Mouse (Mus musculus) intestine, embryonic 14.5 days (tissue): Measurements from ENCODE around the gene Hdgf. TPM values are rescaled to one million over a fixed set of nuclear protein-coding genes. Genes with fewer than 3 reads are reported as not detected.
A peak's percentile ranks its signal among the peaks of the same experiment; 100 is the strongest.

ENCODE experiments used
- ATAC-seq: fragments of 200-750 bp; cut with Nextera tagmentation; replicated peaks from 2 replicates; pipeline ENCODE4 v1.8.0; 2017; ENCODE audit warnings: low read depth, moderate number of reproducible peaks, moderate TSS enrichment, moderate library complexity; ENCODE audit not compliant: low FRiP score, low TSS enrichment
- DNase-seq: peaks from one replicate; pipeline ENCODE4 v3.0.0-alpha.2; 2018; ENCODE audit warnings: low spot score
- H3K27ac ChIP-seq: fragments of 300-500 bp; sonication (generic); 2 replicates; pipeline ENCODE4 v1.5.1; 2014; ENCODE audit warnings: low read depth, mild to moderate bottlenecking, control low read depth
- H3K27me3 ChIP-seq: fragments of 300-500 bp; sonication (generic); replicated peaks from 2 replicates; pipeline ENCODE4 v1.6.1; 2014; ENCODE audit warnings: low read length, control low read depth; ENCODE audit not compliant: control insufficient read depth, insufficient read depth
- H3K36me3 ChIP-seq: fragments of 300-500 bp; sonication (generic); 2 replicates; pipeline ENCODE4 v1.6.1; 2014; ENCODE audit warnings: low read length, control low read depth; ENCODE audit not compliant: control insufficient read depth, insufficient read depth
- H3K4me1 ChIP-seq: fragments of 300-500 bp; sonication (generic); replicated peaks from 2 replicates; pipeline ENCODE4 v1.6.1; 2014; ENCODE audit warnings: low read length, control low read depth, mixed read lengths; ENCODE audit not compliant: control insufficient read depth, insufficient read depth
- H3K4me2 ChIP-seq: fragments of 300-500 bp; sonication (generic); 2 replicates; pipeline ENCODE4 v1.6.1; 2014; ENCODE audit warnings: low read length
- H3K4me3 ChIP-seq: fragments of 300-500 bp; sonication (generic); 2 replicates; pipeline ENCODE4 v1.5.1; 2014; ENCODE audit warnings: low read depth, low read length, control low read depth, mixed read lengths
- H3K9ac ChIP-seq: fragments of 300-500 bp; sonication (generic); 2 replicates; pipeline ENCODE4 v1.6.1; 2014; ENCODE audit warnings: mild to moderate bottlenecking, low read length
- H3K9me3 ChIP-seq: fragments of 300-500 bp; sonication (generic); 2 replicates; pipeline ENCODE4 v1.6.1; 2016; ENCODE audit warnings: low read length, control low read depth; ENCODE audit not compliant: control insufficient read depth
- WGBS: fragments of 180-500 bp; shearing (Covaris S2); extraction: QIAGEN DNeasy Blood & Tissue Kit; methylation state at CpG from one replicate; pipeline ENCODE4 v1.1.7; 2014; 5-methylcytosine and 5-hydroxymethylcytosine counted together
- polyA plus RNA-seq: library from polyadenylated mRNA; unstranded; fragments of >200 nt; fragmentation: Nextera tagmentation; extraction: Ambion mirVana; gene quantifications from 2 replicates; pipeline ENCODE4 v1.2.1, GENCODE M21; 2014

The Hdgf gene
- polyA plus RNA-seq, 1 experiment from 2014 or later: 246 TPM

DNA sequence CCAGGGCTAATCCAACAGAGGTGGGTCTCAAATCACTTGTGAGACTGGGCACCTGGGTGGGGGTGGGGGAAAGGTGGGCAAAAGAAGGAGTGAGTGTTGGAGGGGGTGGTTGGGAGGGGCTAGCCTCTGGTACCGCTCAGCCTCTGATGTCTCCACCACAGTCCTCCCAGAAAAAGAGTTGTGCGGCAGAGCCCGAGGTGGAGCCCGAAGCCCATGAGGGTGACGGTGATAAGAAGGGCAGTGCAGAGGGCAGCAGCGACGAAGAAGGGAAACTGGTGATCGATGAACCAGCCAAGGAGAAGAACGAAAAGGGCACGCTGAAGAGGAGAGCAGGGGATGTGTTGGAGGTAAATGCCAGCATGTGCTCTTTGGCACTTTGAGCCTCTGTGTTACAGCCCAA lies 7.8 kb downstream of the Hdgf start:
- no peaks in the 10 kb centered on the region for H3K27me3 ChIP-seq
- no peak overlapping the region for H3K4me2 ChIP-seq
- no peak overlapping the region for H3K27ac ChIP-seq
- H3K9ac ChIP-seq: no peak overlapping the region
- WGBS: 92% methylated on average over 10 of the region's 10 CpGs
- DNase-seq: no peak
- no peak for ATAC-seq
- no peak overlapping the region for H3K4me3 ChIP-seq
- peaks cover 22% of the 10 kb centered on the region for H3K4me1 ChIP-seq
- H3K36me3 ChIP-seq: peaks cover 51% of the 10 kb centered on the region
- H3K9me3 ChIP-seq: no peaks in the 10 kb centered on the region

DNA sequence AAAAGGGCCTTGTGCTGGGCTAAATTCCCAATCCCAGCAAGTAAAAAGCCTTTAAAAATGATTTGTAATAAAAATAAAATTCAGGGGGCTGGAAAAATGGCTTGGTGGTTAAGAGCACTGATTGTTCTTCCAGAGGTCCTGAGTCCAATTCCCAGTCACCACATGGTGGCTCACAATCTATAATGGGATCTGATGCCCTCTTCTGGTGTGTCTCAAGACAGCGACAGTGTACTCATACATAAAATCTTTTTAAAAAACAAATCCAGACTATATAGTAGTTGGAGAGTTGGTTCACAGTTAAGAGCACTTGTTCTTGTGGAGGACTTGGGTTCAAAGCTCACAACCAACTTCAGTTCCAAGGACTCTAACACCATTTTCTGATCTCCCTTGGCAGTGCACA lies 10.9 kb downstream of the Hdgf start:
- WGBS: 89% methylated on average over 1 of the region's 1 CpGs
- H3K9ac ChIP-seq: no peak overlapping the region
- peaks cover 54% of the 10 kb centered on the region for H3K36me3 ChIP-seq
- H3K4me3 ChIP-seq: no peak overlapping the region
- no peaks in the 10 kb centered on the region for H3K9me3 ChIP-seq
- no peaks in the 10 kb centered on the region for H3K27me3 ChIP-seq
- H3K4me1 ChIP-seq: peaks cover 5% of the 10 kb centered on the region
- H3K27ac ChIP-seq: no peak overlapping the region
- H3K4me2 ChIP-seq: no peak overlapping the region
- DNase-seq (no peak), ATAC-seq (no peak)

DNA sequence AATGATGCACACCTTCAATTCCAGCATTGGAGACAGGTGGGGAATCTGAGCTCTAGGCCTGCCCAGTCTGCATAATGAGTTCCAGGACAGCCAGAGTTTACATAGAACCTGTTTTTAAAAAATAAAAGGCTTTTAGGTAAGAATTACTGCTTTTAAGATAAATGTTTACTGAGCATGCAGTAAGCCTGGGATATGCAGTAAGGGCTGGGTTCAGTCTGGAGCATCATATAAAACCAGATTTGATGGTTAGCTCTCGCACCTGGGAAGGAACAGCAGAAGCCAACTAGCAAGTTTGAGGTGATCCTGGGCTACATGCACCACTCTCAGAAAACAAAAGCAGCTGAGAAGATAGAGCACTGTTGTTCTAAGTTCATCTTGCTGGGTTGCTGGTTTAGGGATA lies 12.4 kb downstream of the Hdgf start:
- H3K27ac ChIP-seq: peak overlapping the region; percentile 88; the same call in 1 of the 2 replicates
- DNase-seq: no peak
- H3K4me3 ChIP-seq: peak overlapping the region; percentile 72; the same call in 1 of the 2 replicates
- H3K4me1 ChIP-seq: peaks cover 5% of the 10 kb centered on the region
- H3K27me3 ChIP-seq: no peaks in the 10 kb centered on the region
- 84% methylated on average over 1 of the region's 1 CpGs for WGBS
- H3K36me3 ChIP-seq: peaks cover 65% of the 10 kb centered on the region
- no peaks in the 10 kb centered on the region for H3K9me3 ChIP-seq
- H3K9ac ChIP-seq: no peak overlapping the region
- peak overlapping the region; percentile 84 for H3K4me2 ChIP-seq
- ATAC-seq: no peak

DNA sequence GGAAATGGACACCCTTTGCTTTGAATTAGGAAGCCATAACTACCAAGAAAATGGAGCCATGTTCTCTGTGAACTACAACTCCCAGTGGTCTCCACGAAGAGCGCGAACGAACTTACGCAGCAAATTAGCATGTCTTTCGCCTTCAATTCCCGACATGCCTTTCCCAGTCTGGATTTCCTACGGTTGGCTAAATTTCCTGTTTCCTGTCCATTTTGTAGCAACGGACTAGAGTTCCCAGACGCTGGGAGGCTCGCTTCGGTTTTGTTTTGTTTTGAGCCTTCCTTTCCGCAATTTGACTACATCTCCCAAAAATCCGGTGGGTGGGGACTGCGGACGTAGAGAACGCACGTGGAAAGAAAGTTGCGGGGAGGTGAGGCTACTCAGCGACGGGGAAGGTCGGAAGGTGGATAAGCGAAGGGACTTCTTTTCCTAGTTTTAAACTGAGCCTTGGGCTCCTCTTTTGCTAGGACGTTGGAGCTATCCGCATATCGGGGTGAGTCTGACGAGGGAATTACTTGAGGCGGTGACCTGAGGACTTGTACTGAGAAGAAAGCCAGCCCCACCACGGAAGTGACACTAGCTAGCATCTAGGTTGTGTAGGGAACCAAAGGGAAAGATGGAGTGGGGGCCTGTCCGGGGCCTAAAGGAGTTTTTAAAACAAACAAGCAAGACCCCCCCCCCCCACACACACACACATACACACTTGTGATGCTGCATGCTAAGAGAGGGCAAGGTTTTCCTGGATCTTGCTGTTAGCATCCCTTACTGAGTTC lies 13.4 kb downstream of the Hdgf start, which contains the start of gene Mrpl24:
Gene Mrpl24, plus strand, starts transcription at position 171 of the 773 bp plus-strand sequence.
- WGBS: under 1% methylated on average over 30 of the region's 30 CpGs
- peak within 1 kb of the TSS; percentile 88 for H3K27ac ChIP-seq
- peaks cover 5% of the 10 kb centered on the region for H3K4me1 ChIP-seq
- peak within 1 kb of the TSS; percentile 84 for H3K4me2 ChIP-seq
- no peaks in the 10 kb centered on the region for H3K9me3 ChIP-seq
- H3K36me3 ChIP-seq: peaks cover 65% of the 10 kb centered on the region
- H3K4me3 ChIP-seq: peak within 1 kb of the TSS; percentile 72
- DNase-seq (peak; percentile 86), ATAC-seq (peak; percentile 77)
- no peaks in the 10 kb centered on the region for H3K27me3 ChIP-seq
- H3K9ac ChIP-seq: peak within 1 kb of the TSS; percentile 72

GRCm38 (mm10) chr3:87920270-87920943 lies 14.3 kb downstream of the Hdgf start:
- 65% methylated on average over 9 of the region's 9 CpGs for WGBS

GRCm38 (mm10) chr3:87924996-87925395 lies 18.9 kb downstream of the Hdgf start:
- WGBS: 81% methylated on average over 7 of the region's 7 CpGs
- no peak for ATAC-seq
- H3K4me1 ChIP-seq: peaks cover 7% of the 10 kb centered on the region

More at GRCm38 (mm10) chr3:87920270-87920943, 14.3 kb downstream of the Hdgf start:
- Histone ChIP-seq H3K27me3 (no peaks in the 10 kb centered on the region), H3K9ac (peak overlapping the region; percentile 72), H3K4me2 (peak overlapping the region; percentile 84), H3K27ac (no peak overlapping the region), H3K36me3 (peaks cover 65% of the 10 kb centered on the region), H3K4me3 (peak overlapping the region; percentile 72), H3K4me1 (peaks cover 5% of the 10 kb centered on the region), H3K9me3 (no peaks in the 10 kb centered on the region)
- DNase-seq (no peak), ATAC-seq (no peak)

GRCm38 (mm10) chr3:87927452-87927851 lies 21.3 kb downstream of the Hdgf start:
- no peaks in the 10 kb centered on the region for H3K27me3 ChIP-seq
- no peak overlapping the region for H3K4me3 ChIP-seq
- ATAC-seq (no peak), DNase-seq (no peak)
- 92% methylated on average over 5 of the region's 5 CpGs for WGBS
- H3K36me3 ChIP-seq: peaks cover 70% of the 10 kb centered on the region
- no peak overlapping the region for H3K4me2 ChIP-seq
- no peaks in the 10 kb centered on the region for H3K9me3 ChIP-seq
- peaks cover 19% of the 10 kb centered on the region for H3K4me1 ChIP-seq
- no peak overlapping the region for H3K9ac ChIP-seq
- no peak overlapping the region for H3K27ac ChIP-seq

More at GRCm38 (mm10) chr3:87924996-87925395, 18.9 kb downstream of the Hdgf start:
- Histone ChIP-seq H3K9me3 (no peaks in the 10 kb centered on the region), H3K36me3 (peaks cover 65% of the 10 kb centered on the region), H3K9ac (no peak overlapping the region), H3K4me3 (no peak overlapping the region), H3K4me2 (no peak overlapping the region), H3K27me3 (no peaks in the 10 kb centered on the region), H3K27ac (no peak overlapping the region)
- no peak for DNase-seq

GRCm38 (mm10) chr3:87929341-87930077 lies 23.4 kb downstream of the Hdgf start:
- whole genome bisulfite sequencing: 6% methylated on average over 26 of the region's 26 CpGs
- DNase-seq (no peak), ATAC-seq (peak; percentile 34)
- H3K4me1 ChIP-seq: peaks cover 19% of the 10 kb centered on the region
- H3K9me3 ChIP-seq: no peaks in the 10 kb centered on the region
- peak overlapping the region; percentile 82 for H3K4me3 ChIP-seq
- peak overlapping the region; percentile 77 for H3K9ac ChIP-seq
- no peaks in the 10 kb centered on the region for H3K27me3 ChIP-seq
- H3K36me3 ChIP-seq: peaks cover 69% of the 10 kb centered on the region
- peak overlapping the region; percentile 67 for H3K4me2 ChIP-seq
- H3K27ac ChIP-seq: peak overlapping the region; percentile 83
